Mouse (Mus musculus): ENCODE results near the gene Rfk. TPM values are rescaled to one million over a fixed set of nuclear protein-coding genes. Genes with fewer than 3 reads are reported as not detected.

The Rfk gene
- 36.8 and 45.3 TPM in 2 replicates for total RNA-seq (2015; ENCODE audit: low replicate concordance)
- total RNA-seq (2017; ENCODE audit: low replicate concordance): 17.0 and 22.6 TPM in 2 replicates

- ATAC-seq (replicated peaks; ENCODE audit: low FRiP score, poor library complexity, severe bottlenecking): peak; percentile 97
Observed at GRCm38 (mm10) chr19:17393841-17394591, at the start of gene Rfk. TSS of gene Rfk (plus strand) at chr19:17394043.

- ATAC-seq (replicated peaks; ENCODE audit: low FRiP score, poor library complexity, severe bottlenecking): no peak
Observed at GRCm38 (mm10) chr19:17344881-17345280, 49.0 kb upstream of the Rfk start.

- no peak for ATAC-seq (replicated peaks; ENCODE audit: low FRiP score, poor library complexity, severe bottlenecking)
Observed at GRCm38 (mm10) chr19:17346716-17347474, 46.9 kb upstream of the Rfk start.

- no peak for ATAC-seq (replicated peaks; ENCODE audit: low FRiP score, poor library complexity, severe bottlenecking)
Observed at GRCm38 (mm10) chr19:17347852-17348251, 46.0 kb upstream of the Rfk start.

GRCm38 (mm10) chr19:17353727-17354126, 40.1 kb upstream of the Rfk start:
- ATAC-seq (replicated peaks; ENCODE audit: low FRiP score, poor library complexity, severe bottlenecking): no peak

- ATAC-seq (replicated peaks; ENCODE audit: low FRiP score, poor library complexity, severe bottlenecking): peak; percentile 37
Observed at GRCm38 (mm10) chr19:17354362-17354761, 39.5 kb upstream of the Rfk start.

- ATAC-seq (replicated peaks; ENCODE audit: low FRiP score, poor library complexity, severe bottlenecking): peak; percentile 54
Observed at GRCm38 (mm10) chr19:17354797-17355196, 39.0 kb upstream of the Rfk start.

- ATAC-seq (replicated peaks; ENCODE audit: low FRiP score, poor library complexity, severe bottlenecking): peak; percentile 47
Observed at GRCm38 (mm10) chr19:17355361-17355760, 38.5 kb upstream of the Rfk start.

GRCm38 (mm10) chr19:17355950-17356867, 37.6 kb upstream of the Rfk start:
- peak; percentile 81 for ATAC-seq (replicated peaks; ENCODE audit: low FRiP score, poor library complexity, severe bottlenecking)

GRCm38 (mm10) chr19:17356932-17357331, 36.9 kb upstream of the Rfk start:
- no peak for ATAC-seq (replicated peaks; ENCODE audit: low FRiP score, poor library complexity, severe bottlenecking)

- ATAC-seq (replicated peaks; ENCODE audit: low FRiP score, poor library complexity, severe bottlenecking): no peak
Observed at GRCm38 (mm10) chr19:17357391-17357790, 36.5 kb upstream of the Rfk start.

- ATAC-seq (replicated peaks; ENCODE audit: low FRiP score, poor library complexity, severe bottlenecking): no peak
Observed at GRCm38 (mm10) chr19:17359315-17359890, 34.4 kb upstream of the Rfk start.

GRCm38 (mm10) chr19:17361181-17361580, 32.7 kb upstream of the Rfk start:
- no peak for ATAC-seq (replicated peaks; ENCODE audit: low FRiP score, poor library complexity, severe bottlenecking)

- ATAC-seq (replicated peaks; ENCODE audit: low FRiP score, poor library complexity, severe bottlenecking): peak; percentile 90
Observed at GRCm38 (mm10) chr19:17364741-17365140, 29.1 kb upstream of the Rfk start.

- ATAC-seq (replicated peaks; ENCODE audit: low FRiP score, poor library complexity, severe bottlenecking): no peak
Observed at GRCm38 (mm10) chr19:17366364-17367090, 27.3 kb upstream of the Rfk start.

- ATAC-seq (replicated peaks; ENCODE audit: low FRiP score, poor library complexity, severe bottlenecking): no peak
Observed at GRCm38 (mm10) chr19:17368557-17368956, 25.3 kb upstream of the Rfk start.

GRCm38 (mm10) chr19:17369581-17369980, 24.3 kb upstream of the Rfk start:
- ATAC-seq (replicated peaks; ENCODE audit: low FRiP score, poor library complexity, severe bottlenecking): no peak

- no peak for ATAC-seq (replicated peaks; ENCODE audit: low FRiP score, poor library complexity, severe bottlenecking)
Observed at GRCm38 (mm10) chr19:17372701-17373100, 21.1 kb upstream of the Rfk start, which contains the start of gene Gcnt1. TSS of gene Gcnt1 (minus strand) at chr19:17372844.

GRCm38 (mm10) chr19:17378845-17379244, 15.0 kb upstream of the Rfk start:
- ATAC-seq (replicated peaks; ENCODE audit: low FRiP score, poor library complexity, severe bottlenecking): no peak
